Mouse (Mus musculus) cortical plate, adult 2 months (tissue): ENCODE measurements at regions not wholly inside any gene's neighbourhood (a gene's known extent, or its start where the extent isn't known, plus 50 kb on each side); places are given as distances from the start of the nearest gene placed in this dataset.

ENCODE experiments used
- CTCF ChIP-seq: fragments of 200-500 bp; IDR thresholded peaks from 2 replicates; pipeline ENCODE4 v1.5.1; 2011; ENCODE audit warnings: mild to moderate bottlenecking, control low read depth, low read length; ENCODE audit not compliant: insufficient read depth; ENCODE audit errors: extremely low read depth
- POLR2A ChIP-seq: fragments of 200-500 bp; IDR thresholded peaks from 2 replicates; pipeline ENCODE4 v1.6.1; 2011; ENCODE audit warnings: mild to moderate bottlenecking, low read length, control low read depth; ENCODE audit not compliant: insufficient read depth; ENCODE audit errors: extremely low read depth

DNA sequence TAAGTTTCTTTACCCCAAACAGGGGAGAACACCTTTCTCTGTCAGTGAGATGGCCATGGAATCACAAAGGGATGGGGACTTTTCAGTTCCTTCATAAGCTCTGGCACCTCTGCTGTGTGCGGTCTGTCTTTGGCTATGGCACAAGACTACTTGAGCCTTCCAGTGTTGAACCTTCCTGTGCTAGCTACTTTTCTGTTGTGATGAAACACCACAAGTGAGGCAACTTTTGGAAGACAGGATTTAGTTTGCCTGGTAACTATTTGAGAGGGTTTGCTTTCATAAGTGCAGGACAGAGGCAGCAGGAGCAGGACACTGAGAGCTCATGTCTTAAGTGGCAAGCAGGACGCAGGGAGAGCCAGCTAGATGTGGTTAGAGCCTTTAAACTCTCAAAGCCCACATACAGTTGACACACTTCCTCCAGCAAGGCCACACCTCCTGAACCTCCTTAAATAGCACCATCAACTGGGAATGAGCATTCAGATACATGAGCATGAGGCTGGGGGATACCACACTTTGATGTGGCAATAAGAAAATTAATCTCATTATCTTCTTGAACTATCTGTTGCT lies 101.8 kb upstream of the Hmgn3 start:
- TF ChIP-seq POLR2A (no peak), CTCF (no peak)
